Mouse (Mus musculus): ENCODE measurements around the gene Cpm. TPM values are rescaled to one million over a fixed set of nuclear protein-coding genes. Genes with fewer than 3 reads are reported as not detected.

Cpm gene
- polyA plus RNA-seq, 1 experiment from 2014 or later = 28.9 TPM

DNA sequence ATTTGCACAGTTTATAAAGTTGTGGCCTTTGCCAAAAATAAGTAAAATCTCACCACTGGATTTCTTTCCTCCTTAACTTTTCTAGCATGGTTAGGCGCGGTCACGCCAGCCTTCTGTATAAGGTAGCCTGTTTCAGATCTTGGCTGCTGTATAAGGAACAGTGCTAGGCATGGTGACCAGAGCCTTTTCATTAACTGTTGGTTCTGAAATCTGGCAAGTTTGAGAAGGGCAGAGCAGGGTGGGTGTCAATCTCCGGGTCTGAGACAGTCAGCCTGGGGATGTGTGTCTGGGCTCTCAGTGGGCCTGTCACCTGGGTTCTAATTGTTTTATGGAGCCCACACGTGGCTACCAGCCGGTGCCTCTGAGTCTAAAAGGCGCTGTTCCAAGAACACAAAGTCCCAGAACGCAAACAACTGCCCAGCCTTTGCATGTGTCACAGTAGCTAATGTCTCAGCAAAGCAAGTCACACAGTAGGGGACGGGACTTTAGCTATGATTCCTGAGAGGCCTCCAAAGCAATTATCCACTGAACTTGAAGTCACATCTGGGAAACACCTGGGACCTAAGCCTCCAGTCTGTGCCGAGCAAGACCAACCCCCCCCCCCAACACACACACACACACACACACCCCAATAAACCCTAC lies 40.3 kb downstream of the Cpm start:
- H3K27me3 ChIP-seq (ENCODE audit: control insufficient read depth, insufficient read depth, low read length) = no peaks in the 10 kb centered on the region
- no peak overlapping the region for H3K4me2 ChIP-seq (replicated peaks; ENCODE audit: low read depth, low read length)
- no peak overlapping the region for H3K27ac ChIP-seq (ENCODE audit: low read depth, low read length)
- H3K36me3 ChIP-seq (ENCODE audit: control insufficient read depth, insufficient read depth, low read length) = no peaks in the 10 kb centered on the region
- no peaks in the 10 kb centered on the region for H3K4me1 ChIP-seq (ENCODE audit: control insufficient read depth, insufficient read depth, low read length)
- no peak for ATAC-seq (ENCODE audit: low FRiP score, low TSS enrichment)
- no peak overlapping the region for H3K9ac ChIP-seq (ENCODE audit: low read depth, low read length)
- H3K4me3 ChIP-seq (ENCODE audit: low read length) = no peak overlapping the region
- WGBS = 40% methylated on average over 10 of the region's 10 CpGs
- H3K9me3 ChIP-seq (ENCODE audit: control insufficient read depth, low read length) = no peaks in the 10 kb centered on the region

GRCm38 (mm10) chr10:117670092-117670491 lies 40.8 kb downstream of the Cpm start:
- Histone ChIP-seq H3K36me3 (ENCODE audit: control insufficient read depth, insufficient read depth, low read length) (no peaks in the 10 kb centered on the region), H3K27ac (ENCODE audit: low read depth, low read length) (no peak overlapping the region), H3K4me3 (ENCODE audit: low read length) (no peak overlapping the region), H3K4me2 (replicated peaks; ENCODE audit: low read depth, low read length) (no peak overlapping the region), H3K4me1 (ENCODE audit: control insufficient read depth, insufficient read depth, low read length) (no peaks in the 10 kb centered on the region), H3K9ac (ENCODE audit: low read depth, low read length) (no peak overlapping the region), H3K27me3 (ENCODE audit: control insufficient read depth, insufficient read depth, low read length) (no peaks in the 10 kb centered on the region), H3K9me3 (ENCODE audit: control insufficient read depth, low read length) (no peaks in the 10 kb centered on the region)
- no peak for ATAC-seq (ENCODE audit: low FRiP score, low TSS enrichment)
- 51% methylated on average over 3 of the region's 3 CpGs for WGBS

GRCm38 (mm10) chr10:117670791-117671190 lies 41.5 kb downstream of the Cpm start:
- no peak for ATAC-seq (ENCODE audit: low FRiP score, low TSS enrichment)
- Histone ChIP-seq H3K36me3 (ENCODE audit: control insufficient read depth, insufficient read depth, low read length) (no peaks in the 10 kb centered on the region), H3K4me2 (replicated peaks; ENCODE audit: low read depth, low read length) (no peak overlapping the region), H3K4me3 (ENCODE audit: low read length) (no peak overlapping the region), H3K9me3 (ENCODE audit: control insufficient read depth, low read length) (no peaks in the 10 kb centered on the region), H3K9ac (ENCODE audit: low read depth, low read length) (no peak overlapping the region), H3K27ac (ENCODE audit: low read depth, low read length) (no peak overlapping the region), H3K4me1 (ENCODE audit: control insufficient read depth, insufficient read depth, low read length) (no peaks in the 10 kb centered on the region), H3K27me3 (ENCODE audit: control insufficient read depth, insufficient read depth, low read length) (no peaks in the 10 kb centered on the region)
- WGBS = 80% methylated on average over 5 of the region's 5 CpGs

GRCm38 (mm10) chr10:117671266-117671665 lies 42.0 kb downstream of the Cpm start:
- Histone ChIP-seq H3K9me3 (ENCODE audit: control insufficient read depth, low read length) (no peaks in the 10 kb centered on the region), H3K4me2 (replicated peaks; ENCODE audit: low read depth, low read length) (no peak overlapping the region), H3K36me3 (ENCODE audit: control insufficient read depth, insufficient read depth, low read length) (no peaks in the 10 kb centered on the region), H3K27ac (ENCODE audit: low read depth, low read length) (no peak overlapping the region), H3K4me3 (ENCODE audit: low read length) (no peak overlapping the region), H3K4me1 (ENCODE audit: control insufficient read depth, insufficient read depth, low read length) (no peaks in the 10 kb centered on the region), H3K27me3 (ENCODE audit: control insufficient read depth, insufficient read depth, low read length) (no peaks in the 10 kb centered on the region), H3K9ac (ENCODE audit: low read depth, low read length) (no peak overlapping the region)
- WGBS = 91% methylated on average over 9 of the region's 9 CpGs
- ATAC-seq (ENCODE audit: low FRiP score, low TSS enrichment) = no peak

DNA sequence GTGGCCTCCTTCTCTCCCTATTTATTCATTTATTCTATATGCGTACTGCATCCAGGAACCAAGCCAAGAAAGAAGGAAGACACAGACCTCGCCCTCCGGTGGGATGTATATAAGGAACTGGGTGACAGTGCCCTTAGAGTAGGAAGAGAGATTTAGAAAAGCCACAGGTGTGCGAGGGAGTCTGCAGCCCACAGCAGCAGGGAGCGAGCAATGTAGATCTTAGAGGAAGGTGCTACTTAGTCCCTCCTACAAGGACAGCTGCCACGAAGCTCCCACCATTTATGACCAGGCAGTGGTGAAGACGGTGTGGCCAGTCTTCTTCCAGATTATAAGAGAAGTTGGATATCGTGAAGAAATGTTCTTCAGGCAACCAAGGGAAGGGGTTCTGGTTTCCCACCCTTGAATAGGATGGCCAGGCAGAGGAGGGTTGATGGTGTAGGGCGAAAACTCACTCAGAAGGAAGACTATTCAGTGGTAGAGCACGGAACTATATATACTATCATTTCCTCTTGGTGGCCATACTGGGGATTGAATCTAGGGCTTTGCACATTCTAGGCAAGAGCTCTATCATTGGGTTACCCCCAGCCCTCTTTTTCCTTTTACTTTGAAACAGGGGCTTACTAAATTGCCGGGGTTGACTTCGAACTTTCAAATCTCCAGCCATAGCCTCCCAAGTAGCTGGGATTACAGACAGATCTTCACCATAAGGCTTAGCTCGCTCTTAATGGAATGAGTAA lies 42.8 kb downstream of the Cpm start:
- Histone ChIP-seq H3K4me2 (replicated peaks; ENCODE audit: low read depth, low read length) (no peak overlapping the region), H3K4me3 (ENCODE audit: low read length) (no peak overlapping the region), H3K27me3 (ENCODE audit: control insufficient read depth, insufficient read depth, low read length) (no peaks in the 10 kb centered on the region), H3K9me3 (ENCODE audit: control insufficient read depth, low read length) (no peaks in the 10 kb centered on the region), H3K4me1 (ENCODE audit: control insufficient read depth, insufficient read depth, low read length) (no peaks in the 10 kb centered on the region), H3K27ac (ENCODE audit: low read depth, low read length) (no peak overlapping the region), H3K36me3 (ENCODE audit: control insufficient read depth, insufficient read depth, low read length) (no peaks in the 10 kb centered on the region), H3K9ac (ENCODE audit: low read depth, low read length) (no peak overlapping the region)
- no peak for ATAC-seq (ENCODE audit: low FRiP score, low TSS enrichment)
- 84% methylated on average over 13 of the region's 13 CpGs for WGBS

GRCm38 (mm10) chr10:117672693-117673092 lies 43.4 kb downstream of the Cpm start:
- Histone ChIP-seq H3K27ac (ENCODE audit: low read depth, low read length) (no peak overlapping the region), H3K9ac (ENCODE audit: low read depth, low read length) (no peak overlapping the region), H3K9me3 (ENCODE audit: control insufficient read depth, low read length) (no peaks in the 10 kb centered on the region), H3K4me2 (replicated peaks; ENCODE audit: low read depth, low read length) (no peak overlapping the region), H3K36me3 (ENCODE audit: control insufficient read depth, insufficient read depth, low read length) (no peaks in the 10 kb centered on the region), H3K4me3 (ENCODE audit: low read length) (no peak overlapping the region), H3K27me3 (ENCODE audit: control insufficient read depth, insufficient read depth, low read length) (no peaks in the 10 kb centered on the region), H3K4me1 (ENCODE audit: control insufficient read depth, insufficient read depth, low read length) (no peaks in the 10 kb centered on the region)
- 66% methylated on average over 7 of the region's 7 CpGs for WGBS
- no peak for ATAC-seq (ENCODE audit: low FRiP score, low TSS enrichment)

- no peak for ATAC-seq (ENCODE audit: low FRiP score, low TSS enrichment)
- WGBS = 95% methylated on average over 1 of the region's 1 CpGs
- H3K4me3 ChIP-seq (ENCODE audit: low read length) = no peak overlapping the region
Observed at GRCm38 (mm10) chr10:117673913-117674312, 44.6 kb downstream of the Cpm start.

DNA sequence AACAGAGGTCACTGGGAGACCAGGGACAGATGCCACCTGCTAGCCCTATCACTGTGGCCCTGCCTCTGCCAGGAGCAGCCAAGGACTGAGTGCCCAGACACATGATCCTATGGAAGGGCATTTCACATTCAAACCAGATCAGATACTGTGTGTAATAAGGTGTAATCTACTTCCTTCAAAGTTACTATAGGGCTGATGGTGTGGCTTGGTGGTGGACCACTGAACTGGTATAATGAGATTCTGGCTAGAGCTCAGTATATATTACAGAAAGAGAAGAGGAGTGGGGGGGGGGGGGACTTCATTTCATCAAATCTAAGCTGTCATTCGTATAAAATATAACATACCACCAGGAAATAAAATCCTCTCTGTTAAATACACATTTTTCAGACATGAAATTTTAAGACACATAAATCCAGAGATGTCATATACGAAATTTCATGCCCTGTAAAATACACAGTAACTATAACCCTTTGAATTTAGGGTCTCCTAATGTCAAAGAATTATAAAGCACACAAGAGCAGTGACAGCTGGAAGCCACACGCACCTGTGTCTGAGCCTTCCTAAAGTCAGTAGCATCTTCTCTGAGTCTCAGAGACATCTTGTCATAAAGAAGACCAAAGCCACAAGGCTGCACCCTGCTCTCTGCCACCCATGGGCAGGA lies 45.2 kb downstream of the Cpm start:
- H3K9me3 ChIP-seq (ENCODE audit: control insufficient read depth, low read length) = no peaks in the 10 kb centered on the region
- WGBS = 76% methylated on average over 3 of the region's 3 CpGs
- H3K36me3 ChIP-seq (ENCODE audit: control insufficient read depth, insufficient read depth, low read length) = no peaks in the 10 kb centered on the region
- H3K9ac ChIP-seq (ENCODE audit: low read depth, low read length) = no peak overlapping the region
- no peak for ATAC-seq (ENCODE audit: low FRiP score, low TSS enrichment)
- H3K27me3 ChIP-seq (ENCODE audit: control insufficient read depth, insufficient read depth, low read length) = no peaks in the 10 kb centered on the region
- no peaks in the 10 kb centered on the region for H3K4me1 ChIP-seq (ENCODE audit: control insufficient read depth, insufficient read depth, low read length)
- H3K27ac ChIP-seq (ENCODE audit: low read depth, low read length) = no peak overlapping the region
- H3K4me2 ChIP-seq (replicated peaks; ENCODE audit: low read depth, low read length) = no peak overlapping the region
- H3K4me3 ChIP-seq (ENCODE audit: low read length) = no peak overlapping the region

More at GRCm38 (mm10) chr10:117673913-117674312, 44.6 kb downstream of the Cpm start:
- Histone ChIP-seq H3K4me2 (replicated peaks; ENCODE audit: low read depth, low read length) (no peak overlapping the region), H3K27me3 (ENCODE audit: control insufficient read depth, insufficient read depth, low read length) (no peaks in the 10 kb centered on the region), H3K9me3 (ENCODE audit: control insufficient read depth, low read length) (no peaks in the 10 kb centered on the region), H3K4me1 (ENCODE audit: control insufficient read depth, insufficient read depth, low read length) (no peaks in the 10 kb centered on the region), H3K36me3 (ENCODE audit: control insufficient read depth, insufficient read depth, low read length) (no peaks in the 10 kb centered on the region), H3K9ac (ENCODE audit: low read depth, low read length) (no peak overlapping the region), H3K27ac (ENCODE audit: low read depth, low read length) (no peak overlapping the region)

All from kidney, embryonic 14.5 days (tissue).